Mouse (Mus musculus) ES-E14 (cell line): ENCODE data around the gene Dhcr24. TPM values are rescaled to one million over a fixed set of nuclear protein-coding genes. Genes with fewer than 3 reads are reported as not detected.

Experiments used
- DNase-seq: peaks from one replicate; pipeline ENCODE4 v3.0.0-alpha.2; 2013; ENCODE audit warnings: low read depth, low spot score
- H3K27ac ChIP-seq: 2 replicates; pipeline ENCODE4 v1.5.1; 2012; ENCODE audit warnings: low read depth, mild to moderate bottlenecking, low read length, moderate library complexity, mixed read lengths; ENCODE audit not compliant: poor library complexity, insufficient read depth, severe bottlenecking
- H3K36me3 ChIP-seq: 2 replicates; pipeline ENCODE4 v1.6.1; 2012; ENCODE audit warnings: mild to moderate bottlenecking, low read length, moderate library complexity, mixed read lengths; ENCODE audit not compliant: control insufficient read depth, poor library complexity, insufficient read depth, severe bottlenecking
- H3K4me1 ChIP-seq, 2 experiments: fragments of 150-350 bp in 1 of 2; sonication (generic) in 1 of 2; 2 replicates each; pipeline ENCODE4 v1.6.1; 2012; ENCODE audit warnings: low read length in 2 of 2, mild to moderate bottlenecking in 1 of 2, mixed read lengths in 1 of 2; ENCODE audit not compliant: control insufficient read depth in 2 of 2, insufficient read depth in 2 of 2, poor library complexity in 1 of 2
- H3K4me3 ChIP-seq, 2 experiments: fragments of 150-350 bp in 1 of 2; sonication (generic) in 1 of 2; 2 replicates each; pipeline ENCODE4 v1.5.1; 2012; ENCODE audit warnings: low read length in 2 of 2, low read depth in 1 of 2, mild to moderate bottlenecking in 1 of 2, mixed read lengths in 1 of 2; ENCODE audit not compliant: insufficient read depth in 1 of 2, poor library complexity in 1 of 2, severe bottlenecking in 1 of 2
- H3K9ac ChIP-seq: 2 replicates; pipeline ENCODE4 v1.6.1; 2012; ENCODE audit warnings: low read depth, mild to moderate bottlenecking, low read length, mixed read lengths; ENCODE audit not compliant: poor library complexity, insufficient read depth, severe bottlenecking
- H3K9me3 ChIP-seq: fragments of 150-350 bp; sonication (generic); 2 replicates; pipeline ENCODE4 v1.6.1; 2012; ENCODE audit warnings: low read depth, mild to moderate bottlenecking, low read length; ENCODE audit not compliant: control insufficient read depth, insufficient read depth
- CHD2 ChIP-seq: IDR thresholded peaks from 2 replicates; pipeline ENCODE4 v1.6.1; 2014; ENCODE audit warnings: mild to moderate bottlenecking, low read depth, low read length, inconsistent platforms
- HCFC1 ChIP-seq: IDR thresholded peaks from 2 replicates; pipeline ENCODE4 v1.6.1; 2012; ENCODE audit warnings: low read length, inconsistent platforms, borderline replicate concordance; ENCODE audit not compliant: insufficient read depth
- MAFK ChIP-seq: IDR thresholded peaks from 2 replicates; pipeline ENCODE4 v1.6.1; 2014; ENCODE audit warnings: mild to moderate bottlenecking, low read depth, low read length, inconsistent platforms; ENCODE audit not compliant: insufficient read depth
- ZC3H11A ChIP-seq: IDR thresholded peaks from 2 replicates; pipeline ENCODE4 v1.6.1; 2012; ENCODE audit warnings: low read depth, mild to moderate bottlenecking, inconsistent platforms, low read length, borderline replicate concordance
- ZNF384 ChIP-seq: IDR thresholded peaks from 2 replicates; pipeline ENCODE4 v1.6.1; 2012; ENCODE audit warnings: low read depth, low read length, inconsistent platforms
- in situ Hi-C, 2 experiments: fragments of 600-800 bp; cut with MboI; formaldehyde crosslinking; loops; one replicate each; pipeline ENCODE4 v1.15.1; 2025; ENCODE audit warnings: low sequenced_read_pairs in 2 of 2, inconsistent platforms in 1 of 2; ENCODE audit not compliant: unreplicated experiment in 2 of 2
- total RNA-seq: library from RNA; depleted of rRNA; stranded (reverse); fragments of 300-350 nt; gene quantifications from 2 replicates; pipeline ENCODE4 v1.2.3, GENCODE M21; 2012

Gene Dhcr24
- total RNA-seq, 1 experiment, result 223 TPM

- peaks cover 3 to 38% of the 10 kb centered on the region in 2 experiments for H3K4me1 ChIP-seq
- H3K9me3 ChIP-seq, result no peaks in the 10 kb centered on the region
- no peak overlapping the region for H3K4me3 ChIP-seq
- no peak for DNase-seq
- no peak for TF ChIP-seq HCFC1
- TF ChIP-seq ZNF384, result no peak
- no peak for TF ChIP-seq ZC3H11A
- TF ChIP-seq MAFK, result no peak
- no peak for TF ChIP-seq CHD2
- H3K36me3 ChIP-seq, result peaks cover 36% of the 10 kb centered on the region
- in situ Hi-C loops, result no loop called here
- H3K27ac ChIP-seq, result no peak overlapping the region
- H3K9ac ChIP-seq, result no peak overlapping the region
Measured at GRCm38 (mm10) chr4:106590871-106591270, 30.0 kb downstream of the Dhcr24 start.

GRCm38 (mm10) chr4:106593636-106594035 lies 32.8 kb downstream of the Dhcr24 start:
- no peak overlapping the region for H3K4me3 ChIP-seq
- DNase-seq, result no peak
- peaks cover 3 to 21% of the 10 kb centered on the region in 2 experiments for H3K4me1 ChIP-seq
- H3K36me3 ChIP-seq, result peaks cover 10% of the 10 kb centered on the region
- no peak overlapping the region for H3K27ac ChIP-seq
- no peaks in the 10 kb centered on the region for H3K9me3 ChIP-seq
- TF ChIP-seq HCFC1 (no peak), ZNF384 (no peak), ZC3H11A (no peak), MAFK (no peak)
- no peak overlapping the region for H3K9ac ChIP-seq
- in situ Hi-C loops, result no loop called here

- peaks cover 0 to 5% of the 10 kb centered on the region in 2 experiments; a peak in 1 of 4 replicates for H3K4me1 ChIP-seq
- in situ Hi-C loops, result no loop called here
- no peak overlapping the region for H3K4me3 ChIP-seq
Measured at GRCm38 (mm10) chr4:106596200-106596599, 35.4 kb downstream of the Dhcr24 start.

GRCm38 (mm10) chr4:106597055-106597454 lies 36.2 kb downstream of the Dhcr24 start:
- in situ Hi-C loops, result no loop called here

More at GRCm38 (mm10) chr4:106596200-106596599, 35.4 kb downstream of the Dhcr24 start:
- H3K27ac ChIP-seq, result no peak overlapping the region
- H3K36me3 ChIP-seq, result no peaks in the 10 kb centered on the region
- TF ChIP-seq HCFC1 (no peak), CHD2 (no peak), ZNF384 (no peak), MAFK (no peak), ZC3H11A (no peak)
- DNase-seq, result no peak
- H3K9ac ChIP-seq, result no peak overlapping the region
- H3K9me3 ChIP-seq, result no peaks in the 10 kb centered on the region

More at GRCm38 (mm10) chr4:106597055-106597454, 36.2 kb downstream of the Dhcr24 start:
- no peak for DNase-seq
- Histone ChIP-seq H3K4me3 (no peak overlapping the region), H3K4me1 (peaks cover 0 to 5% of the 10 kb centered on the region in 2 experiments; a peak in 1 of 4 replicates), H3K36me3 (no peaks in the 10 kb centered on the region), H3K27ac (no peak overlapping the region), H3K9me3 (no peaks in the 10 kb centered on the region), H3K9ac (no peak overlapping the region)
- no peak for TF ChIP-seq HCFC1
- no peak for TF ChIP-seq MAFK
- no peak for TF ChIP-seq ZNF384
- TF ChIP-seq CHD2, result no peak
- TF ChIP-seq ZC3H11A, result no peak
